In genomic region chr2:35890635-35891034, GRCm38 (mm10) we compare ENCODE assay signal across 24 mouse cellular contexts.
"Had no signal": no experiment of that assay in that cellular context is flagged by ENCODE, and none has a peak within 500 bp of the region (broad histone marks: within the 10 kb centered on the region; RNA-seq: fewer than 3 reads in every experiment).

No protein-coding gene starts in this region.

- H3K4me3 ChIP-seq: gastrocnemius, adult 2 months; heart, embryonic 10.5 days; heart, embryonic 12.5 days; hindbrain, embryonic 10.5 days; hindbrain, embryonic 12.5 days; hindbrain, embryonic 15.5 days; kidney, embryonic 15.5 days; limb, embryonic 13.5 days; limb, embryonic 15.5 days; liver, embryonic 12.5 days had no signal

- H3K27ac ChIP-seq: gastrocnemius, adult 2 months; heart, embryonic 10.5 days; hindbrain, embryonic 10.5 days; hindbrain, embryonic 12.5 days; hindbrain, embryonic 15.5 days; hindbrain, postnatal 0 days; kidney, embryonic 15.5 days; kidney, postnatal 0 days; limb, embryonic 13.5 days; limb, embryonic 15.5 days; liver, embryonic 12.5 days had no signal

- DNase-seq: gastrocnemius, adult 2 months; gastrocnemius, postnatal 10 days; gastrocnemius, postnatal 25 days; heart, adult 18-20 months; heart, postnatal 10 days; heart, postnatal 4 days; kidney, adult 18-20 months; kidney, adult 9 months; kidney, postnatal 14 days; kidney, postnatal 36 days; layer of hippocampus, adult 9-11 months; layer of hippocampus, postnatal 36 days; left cerebral cortex, postnatal 4 days had no signal

- ATAC-seq: hindbrain, postnatal 0 days; liver, embryonic 12.5 days had no signal

- H3K9ac ChIP-seq: heart, embryonic 12.5 days; hindbrain, embryonic 12.5 days; hindbrain, embryonic 15.5 days; kidney, embryonic 15.5 days; limb, embryonic 13.5 days; limb, embryonic 15.5 days; liver, embryonic 12.5 days had no signal

- H3K4me2 ChIP-seq: heart, embryonic 12.5 days; hindbrain, embryonic 12.5 days; hindbrain, embryonic 15.5 days; kidney, embryonic 15.5 days; limb, embryonic 13.5 days; limb, embryonic 15.5 days; liver, embryonic 12.5 days had no signal

- H3K9me3 ChIP-seq: heart, embryonic 10.5 days; heart, embryonic 12.5 days; hindbrain, embryonic 10.5 days; hindbrain, embryonic 12.5 days; hindbrain, embryonic 15.5 days; kidney, embryonic 15.5 days; limb, embryonic 13.5 days; limb, embryonic 15.5 days; liver, embryonic 12.5 days had no signal

- H3K36me3 ChIP-seq: heart, embryonic 10.5 days; heart, embryonic 12.5 days; hindbrain, embryonic 10.5 days; hindbrain, embryonic 12.5 days; hindbrain, embryonic 15.5 days; kidney, embryonic 15.5 days; limb, embryonic 13.5 days; limb, embryonic 15.5 days; liver, embryonic 12.5 days had no signal

- H3K4me1 ChIP-seq: heart, embryonic 10.5 days; heart, embryonic 12.5 days; hindbrain, embryonic 10.5 days; hindbrain, embryonic 12.5 days; hindbrain, embryonic 15.5 days; kidney, embryonic 15.5 days; limb, embryonic 15.5 days; liver, embryonic 12.5 days had no signal

- H3K27me3 ChIP-seq: heart, embryonic 12.5 days; hindbrain, embryonic 12.5 days; hindbrain, embryonic 15.5 days; kidney, embryonic 15.5 days; limb, embryonic 13.5 days; limb, embryonic 15.5 days; liver, embryonic 12.5 days had no signal
